Mouse (Mus musculus) ES-E14 (cell line): ENCODE results near the gene Zfp335. TPM values are rescaled to one million over a fixed set of nuclear protein-coding genes. Genes with fewer than 3 reads are reported as not detected.
"Not testable (repeated sequence)": the region's sequence is repeated elsewhere in the genome, so short reads cannot be mapped to it uniquely, and the experiment has no call there.

Source experiments
- DNase-seq: peaks from one replicate; pipeline ENCODE4 v3.0.0-alpha.2; 2013; ENCODE audit warnings: low read depth, low spot score
- H3K27ac ChIP-seq: 2 replicates; pipeline ENCODE4 v1.5.1; 2012; ENCODE audit warnings: low read depth, mild to moderate bottlenecking, low read length, moderate library complexity, mixed read lengths; ENCODE audit not compliant: poor library complexity, insufficient read depth, severe bottlenecking
- H3K36me3 ChIP-seq: 2 replicates; pipeline ENCODE4 v1.6.1; 2012; ENCODE audit warnings: mild to moderate bottlenecking, low read length, moderate library complexity, mixed read lengths; ENCODE audit not compliant: control insufficient read depth, poor library complexity, insufficient read depth, severe bottlenecking
- H3K4me1 ChIP-seq, 2 experiments: fragments of 150-350 bp in 1 of 2; sonication (generic) in 1 of 2; 2 replicates each; pipeline ENCODE4 v1.6.1; 2012; ENCODE audit warnings: low read length in 2 of 2, mild to moderate bottlenecking in 1 of 2, mixed read lengths in 1 of 2; ENCODE audit not compliant: control insufficient read depth in 2 of 2, insufficient read depth in 2 of 2, poor library complexity in 1 of 2
- H3K4me3 ChIP-seq, 2 experiments: fragments of 150-350 bp in 1 of 2; sonication (generic) in 1 of 2; 2 replicates each; pipeline ENCODE4 v1.5.1; 2012; ENCODE audit warnings: low read length in 2 of 2, low read depth in 1 of 2, mild to moderate bottlenecking in 1 of 2, mixed read lengths in 1 of 2; ENCODE audit not compliant: insufficient read depth in 1 of 2, poor library complexity in 1 of 2, severe bottlenecking in 1 of 2
- H3K9ac ChIP-seq: 2 replicates; pipeline ENCODE4 v1.6.1; 2012; ENCODE audit warnings: low read depth, mild to moderate bottlenecking, low read length, mixed read lengths; ENCODE audit not compliant: poor library complexity, insufficient read depth, severe bottlenecking
- H3K9me3 ChIP-seq: fragments of 150-350 bp; sonication (generic); 2 replicates; pipeline ENCODE4 v1.6.1; 2012; ENCODE audit warnings: low read depth, mild to moderate bottlenecking, low read length; ENCODE audit not compliant: control insufficient read depth, insufficient read depth
- CHD2 ChIP-seq: IDR thresholded peaks from 2 replicates; pipeline ENCODE4 v1.6.1; 2014; ENCODE audit warnings: mild to moderate bottlenecking, low read depth, low read length, inconsistent platforms
- HCFC1 ChIP-seq: IDR thresholded peaks from 2 replicates; pipeline ENCODE4 v1.6.1; 2012; ENCODE audit warnings: low read length, inconsistent platforms, borderline replicate concordance; ENCODE audit not compliant: insufficient read depth
- MAFK ChIP-seq: IDR thresholded peaks from 2 replicates; pipeline ENCODE4 v1.6.1; 2014; ENCODE audit warnings: mild to moderate bottlenecking, low read depth, low read length, inconsistent platforms; ENCODE audit not compliant: insufficient read depth
- ZC3H11A ChIP-seq: IDR thresholded peaks from 2 replicates; pipeline ENCODE4 v1.6.1; 2012; ENCODE audit warnings: low read depth, mild to moderate bottlenecking, inconsistent platforms, low read length, borderline replicate concordance
- ZNF384 ChIP-seq: IDR thresholded peaks from 2 replicates; pipeline ENCODE4 v1.6.1; 2012; ENCODE audit warnings: low read depth, low read length, inconsistent platforms
- in situ Hi-C, 2 experiments: fragments of 600-800 bp; cut with MboI; formaldehyde crosslinking; loops; one replicate each; pipeline ENCODE4 v1.15.1; 2025; ENCODE audit warnings: low sequenced_read_pairs in 2 of 2, inconsistent platforms in 1 of 2; ENCODE audit not compliant: unreplicated experiment in 2 of 2
- total RNA-seq: library from RNA; depleted of rRNA; stranded (reverse); fragments of 300-350 nt; gene quantifications from 2 replicates; pipeline ENCODE4 v1.2.3, GENCODE M21; 2012

Zfp335 gene
- total RNA-seq, 1 experiment, result 18.5 TPM

- in situ Hi-C loops, result not testable (repeated sequence)
- H3K9ac ChIP-seq, result peak overlapping the region; percentile 86; the same call in 1 of the 2 replicates
Observed at GRCm38 (mm10) chr2:164877376-164878215, 34.0 kb downstream of the Zfp335 start.

GRCm38 (mm10) chr2:164875648-164876047 lies 35.9 kb downstream of the Zfp335 start:
- H3K36me3 ChIP-seq, DNase-seq, in situ Hi-C loops: not testable (repeated sequence)

More at GRCm38 (mm10) chr2:164877376-164878215, 34.0 kb downstream of the Zfp335 start:
- DNase-seq, H3K36me3 ChIP-seq, H3K9me3 ChIP-seq, H3K4me1 ChIP-seq: not testable (repeated sequence)
- 0 out of 2 replicates have a peak overlapping the region, but pooled peaks have one; percentile 99 for H3K27ac ChIP-seq
- TF ChIP-seq ZNF384, result peak; percentile 95
- H3K4me3 ChIP-seq, result peak overlapping the region; percentile 88 to 92; a peak in 2 of 4 replicates

GRCm38 (mm10) chr2:164874239-164874769 lies 37.3 kb downstream of the Zfp335 start:
- peak overlapping the region; percentile 38; the same call in 1 of the 2 replicates for H3K9ac ChIP-seq
- H3K9me3 ChIP-seq, result no peaks in the 10 kb centered on the region
- DNase-seq, result peak; percentile 73
- H3K4me1 ChIP-seq, result peaks cover 3 to 10% of the 10 kb centered on the region in 2 experiments; a peak in 2 of 4 replicates
- H3K36me3 ChIP-seq, result no peaks in the 10 kb centered on the region
- no peak for TF ChIP-seq MAFK
- no peak for TF ChIP-seq CHD2
- TF ChIP-seq ZNF384, result no peak
- no peak for TF ChIP-seq ZC3H11A
- no peak for TF ChIP-seq HCFC1
- peak overlapping the region; percentile 65 for H3K27ac ChIP-seq
- in situ Hi-C loops, result no loop called here
- peak overlapping the region; percentile 17 to 24; a peak in 3 of 4 replicates for H3K4me3 ChIP-seq

More at GRCm38 (mm10) chr2:164875648-164876047, 35.9 kb downstream of the Zfp335 start:
- H3K4me1 ChIP-seq, H3K27ac ChIP-seq, H3K9me3 ChIP-seq, H3K4me3 ChIP-seq, H3K9ac ChIP-seq: not testable (repeated sequence)

- peak overlapping the region; percentile 0 to 24; a peak in 1 of 4 replicates for H3K4me3 ChIP-seq
- no peaks in the 10 kb centered on the region for H3K36me3 ChIP-seq
- peak overlapping the region; percentile 38; the same call in 1 of the 2 replicates for H3K9ac ChIP-seq
- TF ChIP-seq ZNF384 (no peak), HCFC1 (no peak), ZC3H11A (no peak), CHD2 (no peak), MAFK (no peak)
- DNase-seq, result no peak
- peak overlapping the region; percentile 65 for H3K27ac ChIP-seq
- H3K9me3 ChIP-seq, result no peaks in the 10 kb centered on the region
- peaks cover 3 to 11% of the 10 kb centered on the region in 2 experiments; a peak in 2 of 4 replicates for H3K4me1 ChIP-seq
- in situ Hi-C loops, result no loop called here
Observed at GRCm38 (mm10) chr2:164873621-164874020, 37.9 kb downstream of the Zfp335 start.
